Mouse (Mus musculus): ENCODE measurements around the gene Gm1113. TPM values are rescaled to one million over a fixed set of nuclear protein-coding genes. Genes with fewer than 3 reads are reported as not detected.

Gene Gm1113
- polyA plus RNA-seq, 1 experiment from 2014 or later = not detected

DNA sequence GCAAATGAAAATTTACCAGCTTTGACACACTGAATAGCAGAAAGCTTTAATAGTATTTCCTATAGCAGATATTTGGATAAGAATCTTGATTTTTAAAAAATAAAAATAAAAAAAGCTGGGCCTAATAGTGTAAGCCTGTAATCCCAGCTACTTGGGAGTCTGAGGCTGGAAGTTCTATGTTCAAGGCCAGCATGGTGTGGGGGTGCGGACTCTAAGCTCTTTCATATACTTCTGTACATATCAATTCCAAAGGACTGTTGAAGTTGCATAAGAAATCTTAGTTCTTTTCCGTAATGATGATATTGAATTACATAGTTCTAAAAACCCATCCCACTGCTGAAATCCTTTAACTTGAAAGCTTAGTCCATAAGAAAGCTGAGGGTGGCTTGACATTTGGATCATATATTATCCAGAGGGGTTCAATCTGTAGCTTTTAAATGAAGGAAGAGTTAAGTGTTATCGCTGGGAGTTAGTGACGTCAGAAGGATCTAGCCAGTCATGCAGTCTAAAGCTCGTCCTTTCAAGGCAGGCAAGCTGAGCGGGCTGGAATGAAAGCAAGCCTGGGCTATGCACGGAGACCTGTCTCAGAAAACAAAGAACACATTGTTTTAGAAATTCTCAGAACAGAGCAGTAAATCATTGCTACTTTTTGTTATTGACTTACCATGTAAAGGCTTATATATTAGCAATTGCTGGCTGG lies 24.9 kb downstream of the Gm1113 start:
- no peak overlapping the region for H3K9ac ChIP-seq
- peaks cover 9% of the 10 kb centered on the region for H3K4me1 ChIP-seq (replicated peaks)
- no peak for ATAC-seq (ENCODE audit: low FRiP score)
- no peak overlapping the region for H3K27ac ChIP-seq
- no peaks in the 10 kb centered on the region for H3K27me3 ChIP-seq
- 49% methylated on average over 7 of the region's 7 CpGs for WGBS
- no peak overlapping the region for H3K4me3 ChIP-seq
- no peaks in the 10 kb centered on the region for H3K9me3 ChIP-seq
- H3K4me2 ChIP-seq = no peak overlapping the region
- H3K36me3 ChIP-seq = peaks cover 34% of the 10 kb centered on the region

DNA sequence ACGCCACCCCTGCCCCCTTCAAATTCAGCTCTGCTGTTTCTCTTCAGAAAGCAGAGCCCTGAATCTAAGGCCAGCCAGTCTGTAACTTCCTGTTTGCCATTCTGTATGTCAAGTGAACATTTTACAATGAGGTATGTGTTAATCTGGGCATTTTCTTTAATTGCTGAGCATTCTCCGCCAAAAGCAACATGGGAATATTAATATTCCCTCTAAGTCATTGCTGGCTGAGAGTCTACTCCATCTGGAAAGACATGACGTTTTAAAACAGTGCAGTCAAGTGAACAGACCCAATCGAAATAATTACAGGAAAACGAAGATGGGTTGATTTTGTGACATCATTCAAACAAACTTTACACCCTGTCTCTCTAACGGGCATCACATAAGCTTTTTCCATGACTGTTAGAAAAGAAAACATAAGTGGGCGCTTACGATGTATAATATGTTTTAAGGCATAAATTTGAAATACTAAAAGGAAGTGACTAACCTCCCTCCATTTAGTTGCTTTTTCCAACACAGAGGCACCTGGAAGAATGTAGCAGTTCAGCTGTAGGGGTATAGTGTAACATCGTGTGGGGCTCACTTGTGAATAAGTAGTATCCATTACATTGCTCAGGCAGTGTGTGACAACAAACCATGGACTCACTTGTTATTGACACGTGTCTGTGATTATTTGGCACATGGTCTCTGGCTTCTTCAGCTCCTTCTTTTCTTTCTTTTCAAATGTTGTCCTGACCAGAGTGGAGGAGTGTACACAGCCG lies 26.8 kb downstream of the Gm1113 start:
- H3K4me3 ChIP-seq = no peak overlapping the region
- no peak overlapping the region for H3K9ac ChIP-seq
- H3K27ac ChIP-seq = no peak overlapping the region
- 81% methylated on average over 11 of the region's 11 CpGs for WGBS
- ATAC-seq (ENCODE audit: low FRiP score) = no peak
- H3K9me3 ChIP-seq = no peaks in the 10 kb centered on the region
- H3K4me1 ChIP-seq (replicated peaks) = peaks cover 7% of the 10 kb centered on the region
- H3K27me3 ChIP-seq = no peaks in the 10 kb centered on the region
- H3K4me2 ChIP-seq = no peak overlapping the region
- peaks cover 46% of the 10 kb centered on the region for H3K36me3 ChIP-seq

DNA sequence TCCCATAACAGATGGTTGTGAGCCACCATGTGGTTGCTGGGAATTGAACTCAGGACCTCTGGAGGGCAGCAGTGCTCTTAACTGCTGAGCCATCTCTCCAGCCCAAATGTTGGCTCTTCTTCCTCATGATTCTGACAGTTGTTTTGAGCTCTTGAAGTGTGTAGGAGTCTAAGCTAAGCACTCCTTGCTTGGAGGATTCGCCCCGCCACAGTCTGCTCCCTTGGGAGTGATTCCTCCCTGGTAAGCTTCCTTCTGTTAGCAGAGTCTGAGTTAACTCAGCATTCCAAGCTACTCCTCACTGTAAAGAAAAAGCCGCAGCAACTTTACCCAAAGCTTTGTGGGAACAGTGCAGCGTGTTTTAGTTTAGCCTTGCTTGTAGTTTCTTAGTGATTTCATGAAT lies 29.6 kb downstream of the Gm1113 start:
- ATAC-seq (ENCODE audit: low FRiP score) = no peak
- H3K27ac ChIP-seq = no peak overlapping the region
- peaks cover 60% of the 10 kb centered on the region for H3K36me3 ChIP-seq
- no peaks in the 10 kb centered on the region for H3K9me3 ChIP-seq
- H3K27me3 ChIP-seq = no peaks in the 10 kb centered on the region
- H3K4me2 ChIP-seq = no peak overlapping the region
- 94% methylated on average over 4 of the region's 4 CpGs for WGBS
- H3K4me1 ChIP-seq (replicated peaks) = no peaks in the 10 kb centered on the region
- no peak overlapping the region for H3K9ac ChIP-seq
- no peak overlapping the region for H3K4me3 ChIP-seq

DNA sequence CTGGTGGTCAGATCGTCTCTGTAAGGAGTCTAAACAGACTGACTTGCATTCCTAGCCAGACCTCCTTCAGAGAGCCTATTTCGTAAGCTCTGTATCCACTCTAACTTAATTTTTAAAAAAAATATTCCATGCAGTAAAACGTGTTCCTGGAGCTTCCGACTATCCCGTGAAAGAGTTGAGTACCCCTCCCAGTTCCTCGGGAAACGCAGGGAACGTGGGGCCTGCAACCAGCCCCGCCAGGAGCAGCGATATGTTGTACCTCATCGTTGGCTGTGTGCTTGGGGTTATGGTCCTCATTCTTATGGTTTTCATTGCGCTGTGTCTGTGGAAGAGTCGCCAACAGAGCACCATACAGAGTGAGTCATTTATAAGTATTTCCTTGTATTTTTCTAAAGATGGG lies 31.5 kb downstream of the Gm1113 start:
- ATAC-seq (ENCODE audit: low FRiP score) = no peak
- Histone ChIP-seq H3K9ac (no peak overlapping the region), H3K36me3 (peaks cover 63% of the 10 kb centered on the region), H3K4me1 (replicated peaks) (no peaks in the 10 kb centered on the region), H3K4me2 (no peak overlapping the region), H3K27ac (no peak overlapping the region), H3K4me3 (no peak overlapping the region), H3K9me3 (no peaks in the 10 kb centered on the region), H3K27me3 (no peaks in the 10 kb centered on the region)
- 89% methylated on average over 13 of the region's 13 CpGs for WGBS

DNA sequence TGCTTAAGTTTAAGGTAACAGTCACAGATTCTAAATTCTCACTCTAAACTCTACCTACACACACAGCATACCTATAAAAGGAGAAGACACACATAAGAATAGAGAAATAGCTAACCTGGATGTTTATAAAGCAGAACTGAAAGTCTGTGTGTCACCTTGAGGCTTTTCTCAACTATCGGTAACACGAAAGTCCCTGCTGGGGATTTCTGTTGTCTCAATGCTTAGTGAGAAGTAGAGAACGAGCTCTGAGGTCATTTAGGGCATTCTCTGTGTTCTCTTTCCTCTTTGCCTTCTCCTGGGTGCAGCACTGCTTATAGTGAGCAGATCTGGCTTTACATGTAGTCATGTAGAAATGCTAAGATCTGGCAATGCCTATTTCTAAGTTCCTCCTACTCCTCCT lies 34.1 kb downstream of the Gm1113 start:
- Histone ChIP-seq H3K4me2 (no peak overlapping the region), H3K27ac (no peak overlapping the region), H3K36me3 (peaks cover 55% of the 10 kb centered on the region), H3K4me1 (replicated peaks) (no peaks in the 10 kb centered on the region), H3K9me3 (no peaks in the 10 kb centered on the region), H3K4me3 (no peak overlapping the region), H3K27me3 (no peaks in the 10 kb centered on the region), H3K9ac (no peak overlapping the region)
- ATAC-seq (ENCODE audit: low FRiP score) = no peak
- 89% methylated on average over 3 of the region's 3 CpGs for WGBS

DNA sequence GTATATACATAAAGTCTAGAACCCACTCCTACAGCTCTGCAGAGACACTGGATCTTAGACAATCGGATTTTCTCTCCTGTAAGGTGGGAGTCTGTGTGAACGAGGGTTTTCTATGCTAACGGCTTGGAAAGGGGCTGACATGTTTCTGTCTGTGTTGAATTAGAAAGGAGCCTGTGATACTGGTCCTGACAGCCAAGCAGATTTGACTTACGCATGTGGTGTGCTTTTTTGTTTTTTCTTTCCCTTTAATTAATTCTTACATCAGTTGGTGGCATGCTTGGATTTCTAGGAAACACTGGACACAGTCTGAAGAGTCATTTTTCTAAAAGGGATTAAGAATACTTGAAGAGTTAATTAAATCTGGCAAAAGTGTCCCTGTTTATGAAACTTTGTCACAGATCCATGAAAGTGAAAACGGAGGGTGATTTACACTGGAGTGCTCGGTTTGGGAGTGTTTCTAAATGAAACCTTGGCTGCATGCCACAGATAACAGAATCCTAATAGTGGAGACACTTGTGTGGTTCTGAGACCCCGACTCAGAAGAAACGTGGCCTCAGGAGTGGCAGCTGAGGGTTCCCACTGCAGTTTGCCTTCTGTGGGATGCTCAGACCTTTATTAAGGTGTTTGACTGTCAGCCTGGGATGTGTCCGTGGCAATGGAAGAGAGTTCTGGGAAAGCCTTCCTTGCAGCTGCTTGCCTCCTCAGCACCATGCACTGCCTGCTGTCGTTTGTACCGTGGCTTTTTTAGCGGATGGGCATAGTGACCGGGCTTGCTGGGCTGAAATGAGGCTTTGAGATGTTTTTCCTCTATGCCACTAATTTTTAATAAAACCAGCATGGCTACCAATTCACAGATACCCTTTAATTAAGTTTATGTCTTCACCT lies 35.8 kb downstream of the Gm1113 start:
- Histone ChIP-seq H3K27ac (no peak overlapping the region), H3K4me3 (no peak overlapping the region), H3K4me2 (no peak overlapping the region), H3K9ac (no peak overlapping the region), H3K36me3 (peaks cover 47% of the 10 kb centered on the region), H3K27me3 (no peaks in the 10 kb centered on the region), H3K9me3 (no peaks in the 10 kb centered on the region), H3K4me1 (replicated peaks) (no peaks in the 10 kb centered on the region)
- 75% methylated on average over 13 of the region's 13 CpGs for WGBS
- no peak for ATAC-seq (ENCODE audit: low FRiP score)

DNA sequence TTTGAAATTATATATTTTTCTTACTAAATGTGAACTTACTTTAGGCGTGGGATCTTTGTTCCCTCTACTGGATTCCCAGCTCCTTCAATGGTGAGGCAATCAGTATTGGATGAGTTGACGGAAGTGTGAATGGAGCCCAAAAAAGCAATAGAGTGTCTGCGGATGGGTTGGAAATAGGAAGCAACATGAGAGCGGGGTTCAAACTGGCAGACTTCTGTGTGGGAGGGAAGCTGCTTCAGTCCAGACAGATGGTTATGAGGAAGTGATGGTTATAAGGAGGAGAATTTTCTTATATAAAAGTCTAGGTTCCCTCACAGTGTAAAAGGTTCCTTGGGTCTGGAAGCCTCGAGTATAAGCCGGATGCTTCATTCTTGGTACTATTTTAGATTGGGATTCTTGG lies 38.6 kb downstream of the Gm1113 start:
- Histone ChIP-seq H3K36me3 (peaks cover 47% of the 10 kb centered on the region), H3K9me3 (no peaks in the 10 kb centered on the region), H3K27ac (no peak overlapping the region), H3K4me2 (no peak overlapping the region), H3K27me3 (no peaks in the 10 kb centered on the region), H3K4me3 (no peak overlapping the region), H3K9ac (no peak overlapping the region), H3K4me1 (replicated peaks) (no peaks in the 10 kb centered on the region)
- no peak for ATAC-seq (ENCODE audit: low FRiP score)
- 97% methylated on average over 6 of the region's 6 CpGs for WGBS

DNA sequence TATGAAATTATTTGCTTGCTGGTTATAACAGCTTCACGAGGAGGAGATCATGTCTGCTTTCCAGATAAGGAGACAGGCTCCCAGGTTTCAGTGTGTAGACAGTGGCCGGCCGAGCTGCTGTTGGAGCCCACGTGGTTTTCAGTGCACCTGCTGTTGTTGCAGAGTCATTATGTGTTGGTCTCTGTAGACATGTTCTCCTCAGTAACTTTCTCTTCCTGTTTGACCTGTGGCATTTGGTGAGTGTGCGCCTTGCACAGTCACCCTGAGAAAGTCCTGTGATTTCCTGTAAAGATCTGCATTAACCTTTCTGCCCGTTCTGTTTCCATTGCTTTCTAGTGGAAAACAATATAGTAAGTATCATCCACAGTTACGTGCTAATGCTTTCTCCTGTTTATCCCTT lies 42.7 kb downstream of the Gm1113 start:
- Histone ChIP-seq H3K27me3 (no peaks in the 10 kb centered on the region), H3K27ac (no peak overlapping the region), H3K4me3 (no peak overlapping the region), H3K36me3 (peaks cover 59% of the 10 kb centered on the region), H3K4me2 (no peak overlapping the region), H3K9me3 (no peaks in the 10 kb centered on the region), H3K9ac (no peak overlapping the region), H3K4me1 (replicated peaks) (no peaks in the 10 kb centered on the region)
- WGBS = 91% methylated on average over 7 of the region's 7 CpGs
- ATAC-seq (ENCODE audit: low FRiP score) = no peak

DNA sequence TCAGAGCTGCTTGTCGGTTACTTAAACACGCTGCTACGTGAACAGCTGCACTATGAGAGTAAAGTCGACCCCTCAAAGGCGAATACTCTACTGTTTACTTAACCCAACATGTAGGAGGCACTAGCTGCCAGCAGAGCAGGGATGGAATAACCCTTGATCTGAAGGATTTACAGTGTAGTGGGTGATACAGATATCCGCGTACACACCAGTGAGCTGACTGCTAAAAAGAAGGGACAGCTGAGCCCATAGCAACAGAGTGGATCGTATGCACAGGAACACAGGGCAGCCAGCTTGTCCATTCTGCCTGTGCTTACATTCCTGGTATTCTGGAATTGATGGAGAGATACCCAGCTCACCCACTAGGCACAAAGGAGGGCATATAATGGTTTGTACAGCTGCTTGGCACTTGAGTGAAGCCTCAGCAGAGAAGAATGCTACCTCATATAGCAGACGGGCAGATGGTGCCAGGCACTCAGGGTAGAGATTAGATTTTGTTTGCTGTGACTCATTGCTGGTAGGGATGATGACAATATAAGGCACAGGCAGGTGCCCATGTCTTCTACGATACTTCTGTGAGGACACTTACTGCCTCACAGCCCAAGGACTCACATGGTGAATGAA lies 43.9 kb downstream of the Gm1113 start:
- Histone ChIP-seq H3K36me3 (peaks cover 64% of the 10 kb centered on the region), H3K4me2 (no peak overlapping the region), H3K27ac (no peak overlapping the region), H3K27me3 (no peaks in the 10 kb centered on the region), H3K4me3 (no peak overlapping the region), H3K4me1 (replicated peaks) (no peaks in the 10 kb centered on the region), H3K9me3 (no peaks in the 10 kb centered on the region), H3K9ac (no peak overlapping the region)
- ATAC-seq (ENCODE audit: low FRiP score) = no peak
- 87% methylated on average over 10 of the region's 10 CpGs for WGBS

DNA sequence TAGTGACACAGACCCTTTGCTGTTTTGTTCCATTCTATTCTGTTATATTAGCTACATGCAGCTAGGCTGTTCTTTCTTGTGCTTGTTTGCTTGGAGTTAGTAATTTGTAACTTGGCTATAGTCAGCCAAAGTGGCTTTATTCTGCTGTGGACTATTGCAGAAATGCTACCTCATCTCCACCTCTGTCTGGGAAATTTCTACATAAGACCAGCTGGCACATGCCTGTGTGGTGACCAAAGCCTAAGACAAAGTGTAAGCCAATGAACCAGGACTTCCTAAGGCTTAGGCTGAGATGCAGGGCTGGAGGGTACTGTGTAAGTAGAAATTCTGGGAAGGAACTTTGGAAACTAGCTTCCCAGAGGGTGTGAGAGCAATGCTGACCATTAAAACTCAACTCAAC lies 49.2 kb downstream of the Gm1113 start:
- Histone ChIP-seq H3K9me3 (no peaks in the 10 kb centered on the region), H3K27me3 (no peaks in the 10 kb centered on the region), H3K4me3 (no peak overlapping the region), H3K36me3 (peaks cover 42% of the 10 kb centered on the region), H3K27ac (no peak overlapping the region), H3K9ac (no peak overlapping the region), H3K4me2 (no peak overlapping the region), H3K4me1 (replicated peaks) (0 out of 2 replicates have a peak, but pooled peaks cover 3% of the 10 kb centered on the region)
- no peak for ATAC-seq (ENCODE audit: low FRiP score)

DNA sequence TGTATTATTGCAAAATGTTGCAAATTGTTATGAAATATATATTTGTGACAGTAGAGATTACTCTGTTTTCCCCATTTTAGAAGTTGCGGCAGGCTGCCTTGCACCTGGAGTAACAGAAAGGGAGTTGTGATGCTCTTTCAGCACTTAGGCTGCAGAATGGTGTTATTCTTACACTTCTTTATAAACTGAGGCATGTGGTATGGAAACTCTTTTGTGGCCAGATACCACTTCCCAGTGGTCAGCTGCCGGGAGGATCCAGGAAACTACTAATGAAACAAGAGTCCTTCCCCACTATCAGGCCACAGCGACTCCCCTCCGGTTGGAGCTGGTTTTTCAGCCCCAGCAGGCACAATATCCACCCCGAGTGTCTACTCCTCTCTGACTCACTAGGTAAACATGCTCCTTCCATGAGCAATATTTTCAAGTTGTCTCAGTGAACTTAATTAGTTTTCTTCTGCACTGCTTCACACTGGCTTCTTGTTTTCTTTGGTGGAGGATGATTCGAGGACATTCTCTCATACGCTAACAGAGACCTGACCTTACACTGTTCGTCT lies 50.7 kb downstream of the Gm1113 start:
- Histone ChIP-seq H3K4me3 (no peak overlapping the region), H3K27ac (no peak overlapping the region), H3K4me1 (replicated peaks) (0 out of 2 replicates have a peak, but pooled peaks cover 3% of the 10 kb centered on the region), H3K9me3 (no peaks in the 10 kb centered on the region), H3K4me2 (no peak overlapping the region), H3K36me3 (peaks cover 38% of the 10 kb centered on the region), H3K9ac (no peak overlapping the region), H3K27me3 (no peaks in the 10 kb centered on the region)
- no peak for ATAC-seq (ENCODE audit: low FRiP score)
- WGBS = 74% methylated on average over 8 of the region's 8 CpGs

DNA sequence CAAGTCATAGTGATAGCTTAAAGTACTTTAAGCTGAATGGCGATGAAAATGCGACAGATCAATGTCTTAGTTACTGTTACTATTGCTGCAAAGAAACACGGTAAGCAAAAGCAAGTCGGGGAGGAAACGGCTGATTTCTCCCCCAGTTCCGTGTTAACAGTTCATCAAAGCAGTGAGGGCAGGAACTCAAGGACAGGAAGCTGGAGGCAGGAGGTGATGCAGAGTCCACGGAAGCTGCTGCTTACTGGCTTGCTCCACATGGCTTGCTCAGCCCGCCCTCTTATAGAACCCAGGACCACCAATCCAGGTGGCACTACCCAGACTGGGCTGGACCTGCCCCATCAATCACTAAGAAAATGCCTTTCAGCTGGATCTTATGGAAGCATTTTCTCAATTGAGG lies 58.5 kb downstream of the Gm1113 start:
- Histone ChIP-seq H3K9ac (no peak overlapping the region), H3K4me1 (replicated peaks) (no peaks in the 10 kb centered on the region), H3K27ac (no peak overlapping the region), H3K36me3 (peaks cover 57% of the 10 kb centered on the region), H3K4me2 (no peak overlapping the region), H3K27me3 (no peaks in the 10 kb centered on the region), H3K4me3 (no peak overlapping the region), H3K9me3 (no peaks in the 10 kb centered on the region)
- 90% methylated on average over 8 of the region's 8 CpGs for WGBS
- ATAC-seq (ENCODE audit: low FRiP score) = no peak

Data from hindbrain, embryonic 13.5 days (tissue).